Mouse (Mus musculus): ENCODE measurements at regions not wholly inside any gene's neighbourhood (a gene's known extent, or its start where the extent isn't known, plus 50 kb on each side); places are given as distances from the start of the nearest gene placed in this dataset.

- H3K4me3 ChIP-seq (ENCODE audit: control insufficient read depth in 1 of 2, insufficient read depth in 1 of 2, low read depth in 2 of 2, low read length in 2 of 2) = no peak overlapping the region
- H3K4me1 ChIP-seq (ENCODE audit: control insufficient read depth in 1 of 2, insufficient read depth in 2 of 2, low read length in 2 of 2) = no peaks in the 10 kb centered on the region
- no peaks in the 10 kb centered on the region for H3K27me3 ChIP-seq (ENCODE audit: control insufficient read depth in 1 of 2, insufficient read depth in 2 of 2, low read length in 2 of 2)
- no peak overlapping the region for H3K9ac ChIP-seq (ENCODE audit: control insufficient read depth, low read depth, low read length, poor library complexity, severe bottlenecking)
- DNase-seq (ENCODE audit: low read depth, low spot score) = no peak
- H3K9me3 ChIP-seq (replicated peaks; ENCODE audit: insufficient read depth, low read length) = no peaks in the 10 kb centered on the region
- H3K79me2 ChIP-seq (ENCODE audit: control insufficient read depth, insufficient read depth, low read length, poor library complexity) = no peaks in the 10 kb centered on the region
- no peak overlapping the region for H3K27ac ChIP-seq (ENCODE audit: control insufficient read depth, low read depth, low read length)
- TF ChIP-seq TAL1 (IDR thresholded peaks at IDR 0.05; ENCODE audit: low read length) (no peak), ZC3H11A (IDR thresholded peaks at IDR 0.05; ENCODE audit: low read depth, low read length) (no peak), TCF12 (IDR thresholded peaks at IDR 0.05; ENCODE audit: low read depth, low read length) (no peak), MYB (IDR thresholded peaks at IDR 0.05; ENCODE audit: low read depth, low read length) (no peak), SMC3 (IDR thresholded peaks at IDR 0.05; ENCODE audit: low read depth, low read length) (no peak), MEF2A (IDR thresholded peaks at IDR 0.05; ENCODE audit: extremely low read depth, insufficient replicate concordance, low read depth, low read length, poor library complexity, severe bottlenecking) (no peak), MAFK (IDR thresholded peaks at IDR 0.05; ENCODE audit: borderline replicate concordance, low read depth, low read length) (no peak), MYC (IDR thresholded peaks at IDR 0.05; ENCODE audit: low read depth, low read length) (no peak), MAX (IDR thresholded peaks at IDR 0.05; ENCODE audit: low read length) (no peak), POLR2A (IDR thresholded peaks at IDR 0.05; ENCODE audit: control insufficient read depth in 1 of 2, insufficient read depth in 1 of 2, low read depth in 1 of 2, low read length in 2 of 2, poor library complexity in 1 of 2) (no peak)
- H3K36me3 ChIP-seq (ENCODE audit: control insufficient read depth in 1 of 2, insufficient read depth in 2 of 2, low read length in 2 of 2) = no peaks in the 10 kb centered on the region
These were observed 190.5 kb upstream of the Tmem45b start for GRCm38 (mm10) chr9:31654747-31655146.

GRCm38 (mm10) chr9:31654213-31654612, 190.0 kb upstream of the Tmem45b start:
- TF ChIP-seq ELF1 (IDR thresholded peaks at IDR 0.05; ENCODE audit: low read depth, low read length) = no peak
- no peak for TF ChIP-seq MAZ (IDR thresholded peaks at IDR 0.05; ENCODE audit: low read depth, low read length)
- TF ChIP-seq GATA1 (IDR thresholded peaks at IDR 0.05; ENCODE audit: low read depth, low read length) = no peak
- TF ChIP-seq KAT2A (conservative IDR thresholded peaks at IDR 0.05; ENCODE audit: low read depth, low read length) = no peak
- no peak for TF ChIP-seq MYB (IDR thresholded peaks at IDR 0.05; ENCODE audit: low read depth, low read length)
- no peak for TF ChIP-seq TBP (IDR thresholded peaks at IDR 0.05; ENCODE audit: low read depth, low read length)
- no peak for TF ChIP-seq MYC (IDR thresholded peaks at IDR 0.05; ENCODE audit: low read depth, low read length)
- TF ChIP-seq CHD1 (IDR thresholded peaks at IDR 0.05; ENCODE audit: low read depth, low read length) = no peak
- TF ChIP-seq SIN3A (IDR thresholded peaks at IDR 0.05; ENCODE audit: low read length) = no peak
- TF ChIP-seq RCOR1 (IDR thresholded peaks at IDR 0.05; ENCODE audit: low read depth, low read length) = no peak
- no peak for TF ChIP-seq HCFC1 (IDR thresholded peaks at IDR 0.05; ENCODE audit: low read depth, low read length)
- no peak for TF ChIP-seq ZMIZ1 (IDR thresholded peaks at IDR 0.05; ENCODE audit: low read depth, low read length)
- TF ChIP-seq MXI1 (IDR thresholded peaks at IDR 0.05; ENCODE audit: low read depth, low read length) = no peak
- TF ChIP-seq E2F4 (IDR thresholded peaks at IDR 0.05; ENCODE audit: borderline replicate concordance, low read depth, low read length) = no peak
- no peak for TF ChIP-seq ZKSCAN1 (IDR thresholded peaks at IDR 0.05; ENCODE audit: low read depth, low read length)
- no peaks in the 10 kb centered on the region for H3K27me3 ChIP-seq (ENCODE audit: control insufficient read depth in 1 of 2, insufficient read depth in 2 of 2, low read length in 2 of 2)
- H3K9me3 ChIP-seq (replicated peaks; ENCODE audit: insufficient read depth, low read length) = no peaks in the 10 kb centered on the region

More at GRCm38 (mm10) chr9:31654213-31654612, 190.0 kb upstream of the Tmem45b start:
- H3K4me3 ChIP-seq (ENCODE audit: control insufficient read depth in 1 of 2, insufficient read depth in 1 of 2, low read depth in 2 of 2, low read length in 2 of 2) = no peak overlapping the region
- H3K79me2 ChIP-seq (ENCODE audit: control insufficient read depth, insufficient read depth, low read length, poor library complexity) = no peaks in the 10 kb centered on the region
- no peaks in the 10 kb centered on the region for H3K4me1 ChIP-seq (ENCODE audit: control insufficient read depth in 1 of 2, insufficient read depth in 2 of 2, low read length in 2 of 2)
- no peaks in the 10 kb centered on the region for H3K36me3 ChIP-seq (ENCODE audit: control insufficient read depth in 1 of 2, insufficient read depth in 2 of 2, low read length in 2 of 2)
- H3K27ac ChIP-seq (ENCODE audit: control insufficient read depth, low read depth, low read length) = no peak overlapping the region
- DNase-seq (ENCODE audit: low read depth, low spot score) = no peak
- H3K9ac ChIP-seq (ENCODE audit: control insufficient read depth, low read depth, low read length, poor library complexity, severe bottlenecking) = no peak overlapping the region

All from MEL (cell line).